In the genomic region with DNA sequence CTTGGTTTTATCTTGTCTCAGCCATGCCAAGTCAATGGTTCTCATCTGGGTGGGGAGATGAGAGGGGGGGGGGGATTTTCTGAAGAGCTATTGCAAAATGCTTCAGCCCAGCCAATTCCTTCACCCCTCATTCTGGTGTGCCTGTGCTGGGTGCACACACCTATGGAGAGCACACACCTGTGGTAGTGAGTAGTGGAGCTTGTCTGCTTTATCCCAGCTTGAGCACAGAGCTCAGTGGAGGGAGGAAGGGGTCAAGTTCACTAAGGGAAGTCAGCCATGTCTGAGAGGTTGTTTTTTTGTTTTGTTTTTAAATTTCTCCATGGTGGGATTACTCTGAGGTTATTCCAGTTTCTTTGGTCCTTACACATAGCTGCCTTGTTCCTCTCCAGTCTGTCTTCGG, we compare ENCODE assay signal across 26 mouse cellular contexts. TPM values are rescaled to one million over a fixed set of nuclear protein-coding genes. Genes with fewer than 3 reads are reported as not detected.
"Had no signal": no experiment of that assay in that cellular context is flagged by ENCODE, and none has a peak within 500 bp of the region (broad histone marks: within the 10 kb centered on the region; RNA-seq: fewer than 3 reads in every experiment).

No protein-coding gene starts in this region.

- H3K9me3 ChIP-seq: midbrain, embryonic 10.5 days; midbrain, embryonic 12.5 days; neural tube, embryonic 13.5 days; neural tube, embryonic 15.5 days had no signal

- ATAC-seq: midbrain, embryonic 16.5 days had no signal

- H3K27ac ChIP-seq: midbrain, embryonic 10.5 days; midbrain, embryonic 12.5 days; neural tube, embryonic 13.5 days; neural tube, embryonic 15.5 days had no signal

- H3K36me3 ChIP-seq: midbrain, embryonic 10.5 days; midbrain, embryonic 12.5 days; neural tube, embryonic 13.5 days; neural tube, embryonic 15.5 days had no signal

- H3K4me1 ChIP-seq: midbrain, embryonic 10.5 days; midbrain, embryonic 12.5 days; neural tube, embryonic 13.5 days; neural tube, embryonic 15.5 days had no signal

- DNase-seq: lung, adult 18-20 months; lung, embryonic 14.5 days; lung, postnatal 10 days; lung, postnatal 4 days; midbrain, embryonic 14.5 days; retina, postnatal 1 day; right cerebral cortex, adult 18-20 months; right cerebral cortex, postnatal 25 days; right cerebral cortex, postnatal 4 days; spleen, adult 18-20 months; thymus, adult 18-20 months; thymus, postnatal 14 days; thymus, postnatal 36 days had no signal

- H3K4me3 ChIP-seq: midbrain, embryonic 10.5 days; midbrain, embryonic 12.5 days; myocyte; neural tube, embryonic 13.5 days; neural tube, embryonic 15.5 days had no signal

- H3K4me2 ChIP-seq: lung, embryonic 14.5 days; midbrain, embryonic 12.5 days; neural tube, embryonic 13.5 days; neural tube, embryonic 15.5 days had no signal

- H3K27me3 ChIP-seq: midbrain, embryonic 12.5 days; neural tube, embryonic 13.5 days; neural tube, embryonic 15.5 days had no signal

- H3K9ac ChIP-seq: lung, embryonic 14.5 days; midbrain, embryonic 12.5 days; neural tube, embryonic 13.5 days; neural tube, embryonic 15.5 days had no signal

RNA-seq across cellular contexts. Expression of a gene that starts 2.3 kb away (rescaled TPM):
- total RNA-seq: megakaryocyte, adult 5-6 weeks; megakaryocyte-erythroid progenitor cell, adult 5-6 weeks had no signal
- polyA plus RNA-seq: lung, embryonic 14.5 days; lung, embryonic 16.5 days; midbrain, embryonic 10.5 days; midbrain, embryonic 12.5 days; midbrain, embryonic 14.5 days; midbrain, embryonic 16.5 days; myocyte; neural tube, embryonic 11.5 days; neural tube, embryonic 13.5 days; neural tube, embryonic 15.5 days; small intestine, adult 2 months; stomach, embryonic 14.5 days; stomach, embryonic 16.5 days had no signal

RNA-seq across cellular contexts. Expression of a gene that starts 18.7 kb away (rescaled TPM):
- total RNA-seq: megakaryocyte, adult 5-6 weeks; megakaryocyte-erythroid progenitor cell, adult 5-6 weeks had no signal
- polyA plus RNA-seq: lung, embryonic 14.5 days; lung, embryonic 16.5 days; midbrain, embryonic 10.5 days; midbrain, embryonic 12.5 days; midbrain, embryonic 14.5 days; midbrain, embryonic 16.5 days; neural tube, embryonic 11.5 days; neural tube, embryonic 13.5 days; small intestine, adult 2 months; stomach, embryonic 14.5 days had no signal

RNA-seq across cellular contexts. Expression of a gene that starts 52.1 kb away (rescaled TPM):
- total RNA-seq: megakaryocyte, adult 5-6 weeks; megakaryocyte-erythroid progenitor cell, adult 5-6 weeks had no signal
- polyA plus RNA-seq: lung, embryonic 14.5 days; midbrain, embryonic 10.5 days; midbrain, embryonic 12.5 days; midbrain, embryonic 14.5 days; midbrain, embryonic 16.5 days; neural tube, embryonic 11.5 days; neural tube, embryonic 13.5 days; neural tube, embryonic 15.5 days; small intestine, adult 2 months had no signal
